Mouse (Mus musculus) fibroblast of lung, adult 2 months (primary cell): ENCODE measurements around the gene Zc2hc1c.
A peak's percentile ranks its signal among the peaks of the same experiment; 100 is the strongest.

Source experiments
- DNase-seq: peaks from one replicate; pipeline ENCODE4 v3.0.0-alpha.2; 2011; ENCODE audit warnings: low read depth

Zc2hc1c gene

DNA sequence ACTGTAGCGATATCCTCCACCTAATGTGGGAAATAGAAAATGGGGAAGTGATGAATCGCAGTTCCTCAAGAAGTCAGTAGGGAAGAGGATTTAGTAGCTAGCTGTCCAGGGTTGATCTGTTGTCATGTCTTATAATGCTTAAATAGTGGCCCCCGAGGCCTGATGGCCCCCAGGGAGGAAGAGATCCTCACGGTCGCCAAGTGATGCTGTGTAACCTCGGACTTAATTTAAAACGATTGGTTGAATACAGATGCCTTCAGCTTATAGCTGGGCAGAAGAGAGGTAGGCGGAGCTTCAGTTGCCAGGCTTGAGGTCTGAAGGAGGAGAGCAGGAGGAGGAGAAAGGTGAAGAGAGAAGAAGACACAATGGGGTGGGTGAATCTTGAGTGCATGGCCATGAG lies 4.1 kb upstream of the Zc2hc1c start:
- DNase-seq = no peak

DNA sequence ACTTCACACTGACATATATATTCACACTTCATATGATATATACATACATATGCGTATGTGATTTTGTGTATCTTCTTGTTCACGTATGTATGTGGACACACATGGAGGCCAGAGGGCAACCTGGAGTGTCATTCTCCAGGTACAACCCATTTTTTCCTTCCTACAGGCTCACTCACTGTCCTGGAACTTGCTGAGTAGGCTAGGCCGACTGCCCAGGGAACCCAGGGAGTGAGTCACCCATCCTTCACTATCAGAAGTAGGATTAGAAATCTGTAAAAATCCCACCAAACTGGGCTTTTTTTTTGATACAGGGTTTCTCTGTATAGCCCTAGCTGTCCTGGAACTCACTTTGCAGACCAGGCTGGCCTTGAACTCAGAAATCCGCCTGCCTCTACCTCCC lies 3.4 kb upstream of the Zc2hc1c start:
- DNase-seq = no peak

DNA sequence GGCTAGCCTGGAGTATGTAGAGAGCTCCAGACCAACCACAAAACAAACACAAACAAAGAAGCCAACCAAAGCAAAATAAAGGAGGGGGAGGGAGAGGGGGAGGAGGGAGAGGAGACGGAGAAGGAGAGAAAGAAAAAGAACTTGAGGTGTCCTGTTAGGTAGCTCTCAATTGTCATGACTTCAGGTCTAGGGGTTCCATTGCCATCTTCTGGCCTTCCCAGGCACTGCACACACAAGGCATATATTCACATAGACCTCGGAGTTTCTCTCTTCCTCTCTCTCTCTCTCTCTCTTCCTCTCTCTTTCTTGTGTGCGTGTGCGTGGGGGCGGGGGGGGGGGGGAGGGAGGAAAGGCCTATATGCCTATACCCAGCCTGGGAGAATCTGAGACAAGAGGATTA lies 1.4 kb upstream of the Zc2hc1c start:
- no peak for DNase-seq

DNA sequence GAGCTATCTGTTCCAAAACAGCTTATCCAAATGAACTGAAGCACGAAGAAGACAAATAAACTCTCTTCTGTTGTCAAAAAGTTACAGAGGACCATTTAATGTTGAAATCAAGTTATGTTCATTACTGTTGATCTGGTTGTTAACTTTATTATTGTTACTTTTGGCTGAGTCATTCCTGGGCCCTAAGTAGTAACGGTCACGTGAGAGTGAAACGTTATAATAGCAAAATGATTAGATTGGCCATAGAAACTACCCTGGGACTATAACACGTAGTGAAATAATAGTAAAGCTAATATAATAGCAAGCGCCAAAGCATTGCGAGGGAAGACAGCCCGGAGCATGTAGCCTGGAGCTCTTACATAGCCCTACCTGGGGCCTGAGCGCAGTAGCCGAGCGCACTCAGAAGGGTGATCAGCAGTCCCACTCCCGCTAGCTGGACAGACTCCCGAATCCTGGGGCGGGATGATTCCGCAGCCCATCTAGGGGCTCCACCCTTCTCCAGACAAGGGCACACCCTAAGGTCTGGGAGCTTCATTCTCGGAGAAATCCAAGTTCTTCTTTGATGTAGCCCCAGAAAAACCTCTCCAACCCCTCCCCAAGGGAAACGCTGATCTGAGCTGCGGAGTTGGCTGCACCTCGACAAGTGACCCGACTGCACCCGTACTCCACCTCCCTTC lies 444 bp upstream of the Zc2hc1c start, which contains the start of gene Acyp1:
TSS of gene Acyp1 (minus strand) at position 630 of the 677 bp plus-strand sequence.
- no peak for DNase-seq

DNA sequence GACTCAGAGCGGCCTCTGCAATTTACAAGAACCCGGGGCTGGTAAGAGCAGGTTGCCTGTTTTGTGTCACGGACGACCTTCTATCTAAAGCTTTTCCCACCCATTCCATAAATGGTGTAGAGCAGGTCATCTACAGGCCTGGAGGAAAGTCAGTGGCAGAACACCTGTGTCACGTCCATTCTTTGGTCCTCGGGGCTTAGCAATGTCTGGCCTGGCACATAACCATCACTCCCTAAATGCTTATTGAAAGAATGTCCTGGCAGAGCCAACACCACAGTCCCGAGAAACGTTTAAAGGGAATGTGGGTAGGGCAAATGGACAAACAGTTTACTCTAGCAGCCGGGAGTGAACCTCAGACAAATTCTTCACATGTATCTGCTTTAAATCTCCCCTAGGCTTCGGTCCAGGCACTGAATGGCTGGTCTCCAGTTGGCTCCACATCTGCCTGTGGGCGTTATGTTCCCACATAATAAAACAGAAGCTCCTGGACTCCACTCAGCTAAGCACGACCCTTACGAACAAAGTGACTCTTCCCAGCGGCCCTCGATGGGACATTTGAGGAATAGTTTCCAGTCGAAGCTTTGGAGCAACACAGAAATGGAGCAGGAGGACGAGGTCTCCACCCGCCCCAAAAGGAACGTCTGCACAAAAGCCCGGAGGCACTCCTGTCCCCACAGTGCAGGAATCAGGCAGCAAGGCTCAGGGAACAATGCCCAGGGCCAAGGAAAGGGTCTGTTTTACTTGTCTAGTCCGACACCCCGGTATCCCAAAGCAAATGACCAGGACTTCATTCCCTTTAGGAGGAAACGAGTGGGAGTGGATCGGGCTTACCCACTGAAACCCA lies 988 bp downstream of the Zc2hc1c start:
- peak; percentile 86 for DNase-seq

DNA sequence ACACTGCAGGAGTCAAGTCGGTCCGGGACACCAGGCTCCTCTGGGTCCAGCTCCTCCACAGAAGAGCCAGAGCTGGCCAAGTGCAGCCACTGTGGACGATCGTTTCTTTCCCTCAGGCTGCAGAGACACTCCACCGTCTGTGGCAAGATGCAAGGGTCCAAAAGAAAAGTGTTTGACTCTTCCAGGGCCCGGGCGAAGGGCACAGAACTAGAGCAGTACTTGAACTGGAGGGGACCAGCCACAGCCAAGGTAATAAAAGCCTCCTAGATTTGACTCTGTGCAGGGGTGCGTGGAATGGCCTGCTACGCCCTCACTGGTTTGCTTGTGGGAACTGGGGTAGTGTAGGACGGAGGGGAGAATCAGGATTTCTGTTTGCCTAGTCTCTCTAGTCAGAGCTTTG lies 2.2 kb downstream of the Zc2hc1c start:
- DNase-seq = no peak

DNA sequence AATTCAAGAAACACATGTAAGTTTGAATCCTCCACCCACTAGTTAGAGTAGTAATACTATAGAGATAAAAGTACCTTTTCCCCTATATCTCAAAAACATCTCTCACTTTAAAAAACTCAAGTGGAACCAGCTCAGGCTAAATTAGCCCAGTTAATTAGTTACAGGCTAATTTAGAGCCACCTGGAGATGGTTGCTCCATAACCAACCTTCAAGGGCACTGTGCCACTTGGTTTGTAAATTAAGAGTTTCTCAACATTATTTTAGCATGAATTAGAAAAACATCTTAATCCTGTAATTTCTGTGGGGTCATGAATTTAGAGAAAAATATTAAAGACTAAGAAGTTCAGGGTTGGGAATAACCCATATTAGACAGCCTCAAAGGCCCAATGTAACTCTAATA lies 3.1 kb downstream of the Zc2hc1c start:
- no peak for DNase-seq

DNA sequence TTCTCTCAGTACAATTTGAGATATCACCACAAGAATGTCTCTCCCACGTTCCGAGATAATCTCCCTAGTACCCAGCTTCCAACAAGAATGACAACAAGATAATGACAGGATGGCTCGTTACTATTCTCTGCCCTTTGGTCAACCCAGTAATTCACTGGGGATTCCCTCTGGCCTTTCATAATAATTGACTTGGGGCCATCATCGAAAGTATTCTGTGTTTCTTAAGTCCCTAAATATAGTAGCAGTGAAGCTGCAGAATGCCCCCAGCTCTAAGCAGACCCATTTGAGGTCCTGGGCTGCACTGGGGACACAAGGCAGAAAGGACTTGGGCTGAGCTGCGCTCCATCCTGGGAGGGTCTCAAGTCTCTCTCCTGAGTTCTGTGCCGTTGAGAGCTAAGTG lies 3.9 kb downstream of the Zc2hc1c start:
- no peak for DNase-seq

DNA sequence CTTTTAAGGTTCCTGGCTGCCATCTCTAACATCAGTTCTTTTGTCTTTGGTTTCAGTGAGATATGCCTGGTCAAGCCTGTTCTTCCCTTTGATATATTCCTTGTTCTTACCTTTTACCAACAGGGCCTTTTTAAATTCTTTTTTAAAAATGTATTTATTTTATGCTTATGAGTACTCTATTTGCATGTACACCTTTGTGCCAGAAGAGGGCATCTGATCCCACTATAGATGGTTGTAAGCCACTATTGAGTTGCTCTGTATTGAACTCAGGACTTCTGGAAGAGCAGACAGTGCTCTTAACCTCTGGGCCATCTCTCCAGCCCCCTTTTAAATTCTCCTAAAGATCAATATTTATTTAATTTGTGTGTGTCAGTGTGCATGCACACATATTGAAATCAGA lies 4.5 kb downstream of the Zc2hc1c start:
- DNase-seq = no peak

DNA sequence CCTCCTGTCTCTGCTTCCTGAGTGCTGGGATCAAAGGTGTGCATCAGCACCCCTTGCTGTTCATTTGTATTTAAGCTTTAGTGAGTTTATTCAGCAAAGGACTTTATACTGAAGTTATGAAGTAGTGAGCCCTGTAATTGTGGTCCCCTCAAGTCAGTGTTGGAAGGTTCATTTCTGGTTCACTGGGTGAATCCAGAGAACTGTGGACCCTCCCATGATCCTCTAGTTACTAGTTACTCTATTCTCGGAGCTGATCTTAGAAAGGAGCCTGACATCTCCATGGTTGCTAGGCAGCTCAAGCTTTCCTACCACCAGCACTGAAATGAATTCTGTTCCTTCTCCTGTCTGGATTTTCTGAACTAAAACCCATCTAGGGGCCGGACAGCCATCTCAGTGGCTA lies 7.1 kb downstream of the Zc2hc1c start:
- no peak for DNase-seq

DNA sequence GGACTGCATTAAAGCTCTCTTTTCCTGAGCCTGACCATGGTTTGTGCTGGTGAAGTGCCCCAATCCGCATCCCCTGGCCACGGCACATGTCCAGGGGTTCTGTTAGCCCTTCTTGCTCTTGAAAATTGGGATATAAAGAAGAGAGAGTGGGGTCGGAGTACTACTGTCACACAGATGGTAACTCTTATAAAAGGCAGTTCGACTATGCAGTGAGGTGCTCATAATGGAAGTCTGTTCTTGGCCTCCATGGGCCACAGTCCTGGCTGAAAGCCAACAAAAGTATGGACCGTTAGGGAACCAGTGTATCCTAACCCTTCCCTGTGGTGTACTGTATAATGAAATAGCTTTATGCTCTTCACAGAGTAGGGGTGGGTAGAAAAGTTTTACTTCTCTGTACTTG lies 8.5 kb downstream of the Zc2hc1c start:
- no peak for DNase-seq

DNA sequence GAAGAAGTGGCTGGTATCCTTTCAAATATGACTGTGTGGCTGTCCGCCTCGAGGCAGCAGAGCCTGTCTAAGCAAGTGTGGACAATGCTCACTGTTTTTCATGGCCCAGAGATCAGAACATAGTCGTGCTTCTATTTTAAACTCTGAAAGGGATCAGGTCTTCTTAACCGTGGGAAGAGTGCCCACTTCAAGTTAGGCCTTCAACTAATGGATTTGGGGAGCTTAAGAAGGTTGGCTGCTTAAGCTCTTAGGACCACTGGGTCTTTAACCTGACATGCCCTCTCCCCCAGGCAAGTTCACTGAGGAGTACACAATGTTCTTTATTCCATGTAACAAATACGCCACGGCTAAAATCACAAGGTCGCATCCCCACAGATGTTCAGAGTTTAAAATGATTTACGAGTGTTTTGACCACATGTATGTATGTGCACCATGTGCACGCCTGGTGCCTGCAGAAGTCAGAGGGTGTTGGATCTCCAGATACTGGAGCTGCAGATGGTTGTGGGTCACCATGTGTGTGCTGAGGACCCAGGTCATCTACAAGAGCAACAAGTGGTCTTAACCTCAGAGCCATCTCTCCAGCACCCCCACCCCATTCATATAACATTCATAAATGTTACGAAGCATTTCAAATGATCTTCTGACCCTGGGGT lies 9.1 kb downstream of the Zc2hc1c start:
- DNase-seq = no peak

DNA sequence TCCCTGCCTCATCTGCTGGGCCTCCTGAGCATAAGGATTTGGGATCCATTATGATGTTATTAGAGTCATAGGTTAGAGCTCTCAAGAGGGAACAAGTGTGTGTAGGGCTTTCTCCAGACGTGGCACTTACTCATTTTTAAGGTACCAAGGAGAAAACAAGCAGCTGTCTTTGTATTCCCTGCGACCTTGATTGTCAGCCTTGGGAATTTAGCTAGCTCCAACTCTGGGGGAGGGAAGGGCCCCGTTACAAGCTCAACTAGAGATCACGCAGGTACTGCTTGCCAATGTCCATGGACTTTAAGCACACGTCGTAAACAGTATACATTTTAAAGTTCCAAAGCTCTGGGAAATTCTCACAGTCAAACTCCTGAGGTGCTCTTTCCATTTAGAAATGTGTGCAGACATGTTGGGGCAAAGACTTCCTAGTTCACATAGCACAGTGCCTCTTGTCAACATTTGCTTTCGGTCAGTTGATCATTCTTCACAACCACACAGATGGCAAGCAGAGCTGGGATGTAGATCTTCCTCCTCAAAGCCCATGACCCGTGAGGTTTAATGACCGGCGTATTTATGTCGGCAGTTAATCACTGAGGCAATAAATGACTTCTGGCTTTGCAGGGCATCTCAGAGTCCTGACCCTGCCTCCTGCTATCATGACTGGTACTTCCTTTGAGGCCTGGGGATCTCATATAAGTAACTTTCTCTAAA lies 9.9 kb downstream of the Zc2hc1c start:
- DNase-seq = no peak

DNA sequence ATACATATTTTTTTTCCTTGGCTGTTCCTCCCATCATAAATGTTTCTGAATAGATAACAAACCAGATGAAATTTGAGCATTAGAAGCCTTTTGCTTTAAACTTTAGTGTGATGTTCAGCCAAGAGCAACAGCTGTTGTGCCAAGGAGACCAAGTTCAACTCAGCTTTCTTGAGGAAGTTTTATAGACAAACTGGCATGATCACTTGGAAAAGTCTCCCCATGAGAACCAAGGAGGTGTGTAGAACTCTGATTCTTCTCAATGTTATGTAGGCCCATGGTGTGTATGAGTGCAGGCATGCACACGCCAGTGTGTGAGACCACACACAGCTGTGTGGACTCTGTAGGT lies 10.4 kb downstream of the Zc2hc1c start:
- DNase-seq = no peak

DNA sequence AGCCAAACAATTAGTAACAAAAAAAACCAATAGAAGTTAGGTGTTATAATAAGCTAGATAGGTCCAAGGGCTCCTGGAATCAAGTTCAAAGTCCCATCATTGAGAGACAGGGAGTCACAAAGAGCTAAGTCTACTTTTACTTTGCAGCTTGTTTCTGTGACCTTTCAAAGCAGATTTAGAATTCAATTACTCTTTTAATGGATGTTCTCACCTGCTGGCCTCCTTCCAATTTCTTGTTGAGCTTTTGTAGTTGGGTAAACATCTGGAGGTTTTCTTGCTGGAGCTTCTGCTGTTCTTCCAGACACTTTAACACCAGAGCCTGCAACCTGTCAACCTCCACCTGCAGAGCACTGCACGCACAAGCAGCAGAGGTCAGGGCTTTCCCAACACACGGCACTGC lies 14.9 kb downstream of the Zc2hc1c start:
- no peak for DNase-seq

DNA sequence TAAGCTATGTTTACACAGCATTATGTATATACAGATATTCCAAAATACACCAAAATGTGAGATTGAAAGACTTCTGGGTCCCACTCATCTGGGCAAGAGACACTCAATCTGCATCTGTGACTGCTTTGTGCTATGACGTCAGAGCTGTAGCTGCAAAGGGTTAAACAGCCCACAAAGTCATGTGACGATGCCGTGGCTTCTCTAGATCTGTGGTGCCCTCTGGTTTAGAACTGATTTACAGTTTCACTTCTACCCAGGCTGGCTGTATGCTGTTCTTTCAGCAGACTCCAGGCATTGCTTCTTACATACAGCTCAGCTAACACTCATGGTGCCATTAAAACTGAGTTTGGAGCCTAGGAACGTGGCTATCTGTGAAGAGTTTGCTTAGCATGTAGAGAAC lies 16.3 kb downstream of the Zc2hc1c start:
- no peak for DNase-seq

DNA sequence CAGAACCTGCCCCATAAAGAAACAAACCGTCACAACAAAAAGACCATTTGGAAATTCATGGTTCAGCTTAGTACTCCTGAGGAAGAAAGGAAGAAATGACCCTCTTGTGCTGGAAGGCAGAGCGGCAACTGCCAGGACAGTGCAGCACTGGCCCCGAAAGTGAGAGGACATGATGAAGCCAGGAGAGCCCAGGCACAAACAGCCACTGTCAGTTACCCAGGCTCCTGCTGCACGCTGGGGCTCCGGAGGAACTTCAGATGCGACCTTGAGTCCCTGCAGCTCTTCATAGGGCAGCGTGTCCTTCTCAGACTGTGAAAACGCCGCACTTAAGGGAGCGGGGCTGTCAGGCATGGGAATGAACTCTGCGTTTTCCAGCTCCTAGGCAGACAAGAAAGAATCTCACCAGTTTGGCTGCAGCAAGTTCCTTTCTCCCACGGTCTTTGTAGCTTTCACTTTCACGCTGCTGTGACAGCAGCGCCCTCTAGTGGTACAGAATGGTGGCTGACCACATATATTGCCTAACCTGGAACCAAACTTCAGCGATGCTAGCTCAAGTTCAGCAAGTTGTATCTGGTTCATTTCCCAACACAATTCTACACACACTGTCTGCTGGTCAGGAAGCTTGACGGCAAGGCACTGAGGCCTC lies 17.0 kb downstream of the Zc2hc1c start:
- peak; percentile 85 for DNase-seq

DNA sequence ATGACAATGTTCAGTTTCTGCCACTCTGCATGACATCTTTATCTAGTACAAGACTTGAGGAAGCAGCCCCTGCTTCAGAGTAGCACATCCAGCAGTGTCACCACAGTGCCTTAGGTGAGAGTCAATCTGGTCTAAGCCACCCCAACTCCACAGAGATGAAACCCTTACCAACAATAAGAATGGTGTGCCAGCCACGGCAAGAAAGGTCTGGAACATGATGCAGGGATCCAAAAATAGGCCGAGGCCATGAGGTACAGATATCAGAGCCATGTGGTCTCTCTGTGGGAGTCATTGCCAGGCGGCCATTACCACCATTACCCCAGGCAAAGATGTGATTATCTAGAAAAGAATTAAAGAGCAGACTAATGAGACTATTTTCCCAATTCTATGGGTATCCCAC lies 20.3 kb downstream of the Zc2hc1c start:
- no peak for DNase-seq

DNA sequence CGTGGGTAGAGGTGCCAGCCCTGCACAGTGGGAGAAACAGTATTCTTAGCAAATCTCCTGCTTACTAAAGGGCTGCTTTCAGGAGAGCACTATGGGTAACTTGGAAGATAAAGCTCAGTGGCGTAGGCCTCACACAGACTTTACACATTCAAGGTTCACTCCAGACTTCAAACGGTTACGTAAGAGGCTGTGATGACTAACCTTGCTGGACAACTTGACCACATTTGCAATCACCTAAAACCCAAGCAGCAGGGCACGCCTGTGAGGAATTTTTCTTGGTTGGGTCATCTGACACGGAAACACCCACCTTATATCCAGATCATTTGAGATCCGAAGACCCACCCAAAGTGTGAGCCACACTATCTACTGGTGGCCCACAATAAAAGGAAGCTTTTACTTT lies 41.8 kb downstream of the Zc2hc1c start:
- peak; percentile 67 for DNase-seq

DNA sequence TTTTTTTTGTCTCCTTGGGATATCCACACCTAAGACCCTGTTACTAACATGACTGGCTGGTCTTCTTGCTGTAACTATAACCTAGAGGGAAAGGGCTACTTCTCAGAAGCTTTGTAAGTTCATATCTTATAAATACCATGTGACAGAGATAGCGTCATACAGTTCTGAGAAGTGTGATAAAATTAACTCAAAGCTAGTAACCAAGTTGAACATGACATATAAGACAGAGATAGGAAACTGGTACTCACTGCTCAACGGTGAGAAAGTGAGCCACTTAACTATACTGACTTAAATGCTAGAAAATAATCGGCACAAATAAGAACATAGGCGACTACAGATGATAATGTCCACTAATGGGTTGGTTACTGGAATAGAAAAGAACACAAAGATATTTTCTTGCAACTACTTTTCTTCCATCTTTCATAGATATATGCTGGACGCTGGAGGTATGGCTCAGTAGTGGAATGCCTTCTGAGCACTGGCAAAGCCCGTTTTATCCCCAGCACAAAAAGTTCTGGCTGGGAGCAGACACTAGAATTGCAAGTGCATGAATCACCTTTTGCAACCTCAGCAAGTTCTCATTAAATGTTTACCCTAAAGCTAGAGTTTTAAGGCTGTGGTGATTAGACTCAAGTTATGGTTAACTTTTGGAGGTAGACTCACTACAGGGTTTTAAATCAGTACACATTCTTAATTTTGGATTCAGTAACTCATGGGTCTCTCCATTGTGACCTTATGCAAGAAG lies 49.3 kb downstream of the Zc2hc1c start:
- no peak for DNase-seq

DNA sequence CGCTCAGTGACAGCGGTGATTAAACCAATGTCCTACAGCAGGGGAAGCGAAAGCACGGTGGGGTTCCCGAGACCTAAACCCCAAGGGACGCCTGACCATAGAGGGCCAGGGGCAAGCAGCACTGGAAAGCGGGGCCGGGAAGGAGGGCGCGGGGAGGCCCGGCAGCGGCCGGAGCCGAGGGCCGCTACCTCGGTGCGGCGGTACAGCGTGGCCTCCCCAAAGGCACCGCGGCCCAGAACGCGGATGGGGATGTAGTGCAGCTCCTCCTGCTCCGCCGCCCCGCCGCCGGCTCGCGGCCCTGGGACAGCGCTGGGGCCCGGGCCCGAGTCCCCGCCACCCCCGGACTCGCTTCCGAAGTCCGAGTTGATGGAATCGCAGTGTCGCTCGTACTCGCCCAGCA lies 50.4 kb downstream of the Zc2hc1c start:
- no peak for DNase-seq
